ENCODE assay signal across 8 mouse cellular contexts in the genomic region with DNA sequence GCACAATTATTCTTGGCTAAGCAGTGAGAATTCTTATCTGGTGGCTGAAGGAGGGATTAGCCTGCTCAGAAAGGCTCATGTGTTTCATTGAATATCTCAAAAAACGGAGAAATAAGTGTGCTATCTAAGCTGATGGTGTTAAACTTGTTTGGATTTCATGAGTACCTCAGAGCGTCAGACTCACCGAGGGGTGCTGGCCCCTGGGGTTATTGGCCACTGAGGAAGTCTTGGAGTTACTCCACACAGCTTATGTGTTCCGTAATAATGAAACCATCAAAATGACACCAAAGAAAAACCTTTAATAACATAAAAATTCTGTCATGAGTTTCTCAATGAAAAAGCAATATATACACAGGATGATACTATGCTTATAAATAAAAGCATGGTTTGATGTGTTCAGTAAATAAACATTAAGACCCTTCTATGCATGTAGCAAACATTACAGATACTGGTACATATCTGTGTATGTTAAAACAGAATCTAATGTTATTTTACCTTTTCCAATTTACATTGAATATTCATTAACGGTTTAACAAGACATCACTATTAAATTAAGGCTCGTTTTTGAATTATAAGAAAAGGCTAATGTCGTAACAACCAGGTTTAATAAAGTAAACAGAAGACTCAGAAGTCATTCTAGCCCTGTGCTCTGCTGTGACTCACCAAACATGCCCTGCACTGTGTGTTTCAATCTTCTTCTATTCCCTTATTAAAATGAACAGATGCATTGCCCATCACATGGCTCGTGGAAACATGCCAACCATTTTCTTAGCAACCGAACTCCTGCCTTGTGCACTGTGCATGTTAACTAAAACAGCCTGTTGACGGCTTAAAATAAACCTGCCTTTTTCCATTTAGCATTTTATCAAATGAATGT.
DNase-seq lines count a peak whose midpoint lies in the region; ATAC-seq lines count a peak whose summit lies in the region.

No protein-coding gene starts in this region.

- WGBS in limb, embryonic 13.5 days: 59% methylated on average over 10 of the region's 10 CpGs
- 88% methylated on average over 10 of the region's 10 CpGs for WGBS in limb, embryonic 10.5 days
- 49% methylated on average over 10 of the region's 10 CpGs for WGBS in hindbrain, embryonic 14.5 days

- DNase-seq in limb, embryonic 10.5 days (ENCODE audit: low spot score): no peak
- peak; percentile 30 for DNase-seq in cerebellum, adult 8-10 months
- DNase-seq in hindbrain, embryonic 14.5 days (ENCODE audit: low spot score): peak; percentile 82
- DNase-seq in spleen, postnatal 14 days (ENCODE audit: low spot score in 2 of 2): no peak
- no peak for DNase-seq in liver
- DNase-seq in thymus, postnatal 36 days: no peak

- peaks cover 7% of the 10 kb centered on the region for H3K4me1 ChIP-seq in limb, embryonic 13.5 days
- peaks cover 9% of the 10 kb centered on the region for H3K4me1 ChIP-seq in limb, embryonic 10.5 days
- H3K4me1 ChIP-seq in hindbrain, embryonic 14.5 days (replicated peaks; ENCODE audit: control insufficient read depth, insufficient read depth, low read length): peaks cover 13% of the 10 kb centered on the region

- ATAC-seq in limb, embryonic 13.5 days (ENCODE audit: low FRiP score, low read depth): peak; percentile 67; the same call in 1 of the 2 replicates
- ATAC-seq in hindbrain, embryonic 14.5 days (ENCODE audit: low FRiP score): peak; percentile 90
- 0 out of 2 replicates have a peak, but pooled peaks have one; percentile 39 for ATAC-seq in megakaryocyte progenitor cell, adult 5-6 weeks (replicated peaks; ENCODE audit: poor library complexity)

- no peak overlapping the region for H3K4me2 ChIP-seq in limb, embryonic 13.5 days (replicated peaks)
- peak overlapping the region; percentile 4 for H3K4me2 ChIP-seq in hindbrain, embryonic 14.5 days (replicated peaks)

- no peak overlapping the region for H3K9ac ChIP-seq in limb, embryonic 13.5 days
- no peak overlapping the region for H3K9ac ChIP-seq in hindbrain, embryonic 14.5 days

- no peaks in the 10 kb centered on the region for H3K27me3 ChIP-seq in limb, embryonic 13.5 days
- no peaks in the 10 kb centered on the region for H3K27me3 ChIP-seq in limb, embryonic 10.5 days (ENCODE audit: low read depth, poor library complexity, severe bottlenecking)
- no peaks in the 10 kb centered on the region for H3K27me3 ChIP-seq in hindbrain, embryonic 14.5 days (ENCODE audit: control insufficient read depth, insufficient read depth, low read length)

- no peaks in the 10 kb centered on the region for H3K36me3 ChIP-seq in limb, embryonic 13.5 days
- no peaks in the 10 kb centered on the region for H3K36me3 ChIP-seq in limb, embryonic 10.5 days
- no peaks in the 10 kb centered on the region for H3K36me3 ChIP-seq in hindbrain, embryonic 14.5 days (replicated peaks; ENCODE audit: control insufficient read depth, insufficient read depth)

- H3K9me3 ChIP-seq in limb, embryonic 13.5 days: no peaks in the 10 kb centered on the region
- H3K9me3 ChIP-seq in limb, embryonic 10.5 days (replicated peaks): no peaks in the 10 kb centered on the region
- H3K9me3 ChIP-seq in hindbrain, embryonic 14.5 days (ENCODE audit: control insufficient read depth, low read length): no peaks in the 10 kb centered on the region

- H3K27ac ChIP-seq in limb, embryonic 13.5 days: no peak overlapping the region
- no peak overlapping the region for H3K27ac ChIP-seq in limb, embryonic 10.5 days
- H3K27ac ChIP-seq in hindbrain, embryonic 14.5 days: no peak overlapping the region

- H3K4me3 ChIP-seq in limb, embryonic 13.5 days: no peak overlapping the region
- H3K4me3 ChIP-seq in limb, embryonic 10.5 days: no peak overlapping the region
- no peak overlapping the region for H3K4me3 ChIP-seq in hindbrain, embryonic 14.5 days (replicated peaks; ENCODE audit: low read length)

Comparison
In these comparisons a context has a peak if more than half of its experiments do, and no peak if none do; other contexts are left out.
1. ATAC-seq: peak in every context shown above with its lines; median percentile 90 in hindbrain, embryonic 14.5 days; 67 in limb, embryonic 13.5 days; 39 in megakaryocyte progenitor cell, adult 5-6 weeks.
2. DNase-seq: peak in cerebellum, adult 8-10 months (single experiment) and hindbrain, embryonic 14.5 days (single experiment); none in limb, embryonic 10.5 days (single experiment), spleen, postnatal 14 days (0 of 2), liver (single experiment) and thymus, postnatal 36 days (0 of 2).